Mouse (Mus musculus) liver, embryonic 13.5 days (tissue): ENCODE measurements around the gene Gtpbp1. TPM values are rescaled to one million over a fixed set of nuclear protein-coding genes. Genes with fewer than 3 reads are reported as not detected.

Source experiments
- ATAC-seq: fragments of 200-750 bp; cut with Nextera tagmentation; 2 replicates; pipeline ENCODE4 v1.8.0; 2017; ENCODE audit warnings: low read depth, mild to moderate bottlenecking, moderate number of reproducible peaks, moderate library complexity
- DNase-seq: peaks from one replicate; pipeline ENCODE4 v3.0.0; 2022
- H3K27ac ChIP-seq: fragments of 300-500 bp; sonication (generic); 2 replicates; pipeline ENCODE4 v1.5.1; 2015; ENCODE audit warnings: moderate library complexity, mild to moderate bottlenecking, inconsistent platforms
- H3K27me3 ChIP-seq: fragments of 300-500 bp; sonication (generic); 2 replicates; pipeline ENCODE4 v1.6.1; 2015; ENCODE audit warnings: mild to moderate bottlenecking, inconsistent platforms
- H3K36me3 ChIP-seq: fragments of 300-500 bp; sonication (generic); 2 replicates; pipeline ENCODE4 v1.6.1; 2015; ENCODE audit warnings: mild to moderate bottlenecking, inconsistent platforms
- H3K4me1 ChIP-seq: fragments of 300-500 bp; sonication (generic); replicated peaks from 2 replicates; pipeline ENCODE4 v1.6.1; 2015; ENCODE audit warnings: inconsistent platforms
- H3K4me2 ChIP-seq: fragments of 300-500 bp; sonication (generic); 2 replicates; pipeline ENCODE4 v1.6.1; 2015; ENCODE audit warnings: inconsistent platforms, mild to moderate bottlenecking, moderate library complexity
- H3K4me3 ChIP-seq: fragments of 300-500 bp; sonication (generic); replicated peaks from 2 replicates; pipeline ENCODE4 v1.5.1; 2015; ENCODE audit warnings: mild to moderate bottlenecking, inconsistent platforms
- H3K9ac ChIP-seq: fragments of 300-500 bp; sonication (generic); 2 replicates; pipeline ENCODE4 v1.6.1; 2015; ENCODE audit warnings: mild to moderate bottlenecking, inconsistent platforms
- H3K9me3 ChIP-seq: fragments of 300-500 bp; sonication (generic); replicated peaks from 2 replicates; pipeline ENCODE4 v1.6.1; 2016; ENCODE audit warnings: inconsistent platforms
- WGBS: fragments of 180-500 bp; shearing (Covaris S2); methylation state at CpG from one replicate; pipeline ENCODE4 v1.1.7; 2015; ENCODE audit not compliant: insufficient replicate concordance; 5-methylcytosine and 5-hydroxymethylcytosine counted together
- polyA plus RNA-seq: library from polyadenylated mRNA; unstranded; fragments of >200 nt; fragmentation: Nextera tagmentation; extraction: Ambion mirVana; gene quantifications from 2 replicates; pipeline ENCODE4 v1.2.1, GENCODE M21; 2015

Gtpbp1 gene
- polyA plus RNA-seq, 1 experiment from 2014 or later: 32.6 TPM

GRCm38 (mm10) chr15:79686046-79686869 lies 4.4 kb upstream of the Gtpbp1 start:
- Histone ChIP-seq H3K27ac (peak overlapping the region; percentile 97), H3K4me2 (peak overlapping the region; percentile 87), H3K36me3 (0 out of 2 replicates have a peak, but pooled peaks cover 4% of the 10 kb centered on the region), H3K27me3 (no peaks in the 10 kb centered on the region), H3K9me3 (no peaks in the 10 kb centered on the region), H3K9ac (peak overlapping the region; percentile 99), H3K4me1 (peaks cover 74% of the 10 kb centered on the region), H3K4me3 (peak overlapping the region; percentile 91)
- WGBS: 3% methylated on average over 15 of the region's 15 CpGs
- ATAC-seq (peak; percentile 12), DNase-seq (peak; percentile 57)

- no peaks in the 10 kb centered on the region for H3K36me3 ChIP-seq
- peak overlapping the region; percentile 97 for H3K27ac ChIP-seq
- H3K27me3 ChIP-seq: no peaks in the 10 kb centered on the region
- peak overlapping the region; percentile 99 for H3K9ac ChIP-seq
- peak overlapping the region; percentile 91 for H3K4me3 ChIP-seq
- H3K4me2 ChIP-seq: peak overlapping the region; percentile 87
- H3K4me1 ChIP-seq: peaks cover 74% of the 10 kb centered on the region
- under 1% methylated on average over 27 of the region's 33 CpGs for WGBS
- no peaks in the 10 kb centered on the region for H3K9me3 ChIP-seq
- DNase-seq (no peak), ATAC-seq (no peak)
Observed at GRCm38 (mm10) chr15:79687175-79687574, 3.5 kb upstream of the Gtpbp1 start.

GRCm38 (mm10) chr15:79687646-79688267 lies 2.9 kb upstream of the Gtpbp1 start, which contains the start of gene Josd1:
Gene Josd1, minus strand, starts transcription at chr15:79687919.
- H3K4me3 ChIP-seq: peak within 1 kb of the TSS; percentile 91
- H3K36me3 ChIP-seq: no peaks in the 10 kb centered on the region; the same call in 1 of the 2 replicates
- H3K27me3 ChIP-seq: no peaks in the 10 kb centered on the region
- peak within 1 kb of the TSS; percentile 87 for H3K4me2 ChIP-seq
- no peaks in the 10 kb centered on the region for H3K9me3 ChIP-seq
- peak within 1 kb of the TSS; percentile 99 for H3K9ac ChIP-seq
- WGBS: under 1% methylated on average over 72 of the region's 72 CpGs
- peak within 1 kb of the TSS; percentile 97 for H3K27ac ChIP-seq
- H3K4me1 ChIP-seq: peaks cover 74% of the 10 kb centered on the region
- DNase-seq (peak; percentile 96), ATAC-seq (peak; percentile 70)

GRCm38 (mm10) chr15:79688268-79688956 lies 2.2 kb upstream of the Gtpbp1 start:
- no peak for ATAC-seq
- WGBS: 5% methylated on average over 8 of the region's 8 CpGs
- peaks cover 74% of the 10 kb centered on the region for H3K4me1 ChIP-seq
- H3K9me3 ChIP-seq: no peaks in the 10 kb centered on the region
- DNase-seq: no peak
- H3K9ac ChIP-seq: peak overlapping the region; percentile 99
- peak overlapping the region; percentile 97 for H3K27ac ChIP-seq
- peak overlapping the region; percentile 91 for H3K4me3 ChIP-seq
- peak overlapping the region; percentile 87 for H3K4me2 ChIP-seq
- H3K36me3 ChIP-seq: no peaks in the 10 kb centered on the region; the same call in 1 of the 2 replicates
- H3K27me3 ChIP-seq: no peaks in the 10 kb centered on the region

GRCm38 (mm10) chr15:79689662-79690425 lies 801 bp upstream of the Gtpbp1 start:
- WGBS: 14% methylated on average over 24 of the region's 24 CpGs
- H3K9ac ChIP-seq: peak overlapping the region; percentile 75
- H3K4me1 ChIP-seq: peaks cover 74% of the 10 kb centered on the region

GRCm38 (mm10) chr15:79691023-79691508 lies 421 bp downstream of the Gtpbp1 start:
- DNase-seq (peak; percentile 38), ATAC-seq (no peak)
- Histone ChIP-seq H3K27me3 (no peaks in the 10 kb centered on the region), H3K4me3 (peak overlapping the region; percentile 95), H3K9me3 (no peaks in the 10 kb centered on the region), H3K36me3 (peaks cover 7% of the 10 kb centered on the region), H3K4me2 (peak overlapping the region; percentile 97), H3K27ac (peak overlapping the region; percentile 95), H3K9ac (peak overlapping the region; percentile 99), H3K4me1 (peaks cover 74% of the 10 kb centered on the region)
- under 1% methylated on average over 53 of the region's 53 CpGs for WGBS

More at GRCm38 (mm10) chr15:79689662-79690425, 801 bp upstream of the Gtpbp1 start:
- H3K27ac ChIP-seq: peak overlapping the region; percentile 95
- no peaks in the 10 kb centered on the region for H3K9me3 ChIP-seq
- peak overlapping the region; percentile 82 for H3K4me2 ChIP-seq
- ATAC-seq: no peak
- H3K27me3 ChIP-seq: no peaks in the 10 kb centered on the region
- H3K36me3 ChIP-seq: no peaks in the 10 kb centered on the region; the same call in 1 of the 2 replicates
- no peak for DNase-seq
- H3K4me3 ChIP-seq: peak overlapping the region; percentile 57

GRCm38 (mm10) chr15:79692334-79692733 lies 1.7 kb downstream of the Gtpbp1 start:
- DNase-seq (no peak), ATAC-seq (no peak)
- peak overlapping the region; percentile 99 for H3K9ac ChIP-seq
- peak overlapping the region; percentile 97 for H3K4me2 ChIP-seq
- H3K4me1 ChIP-seq: peaks cover 79% of the 10 kb centered on the region
- H3K4me3 ChIP-seq: peak overlapping the region; percentile 95
- no peaks in the 10 kb centered on the region for H3K9me3 ChIP-seq
- H3K36me3 ChIP-seq: peaks cover 20% of the 10 kb centered on the region
- H3K27me3 ChIP-seq: no peaks in the 10 kb centered on the region
- H3K27ac ChIP-seq: peak overlapping the region; percentile 95
- whole genome bisulfite sequencing: 57% methylated on average over 5 of the region's 5 CpGs

- H3K4me2 ChIP-seq: peak overlapping the region; percentile 97
- peak overlapping the region; percentile 95 for H3K4me3 ChIP-seq
- DNase-seq (peak; percentile 45), ATAC-seq (no peak)
- 16% methylated on average over 11 of the region's 11 CpGs for WGBS
- H3K9ac ChIP-seq: peak overlapping the region; percentile 99
- peaks cover 84% of the 10 kb centered on the region for H3K4me1 ChIP-seq
- H3K36me3 ChIP-seq: peaks cover 30% of the 10 kb centered on the region
- peak overlapping the region; percentile 95 for H3K27ac ChIP-seq
- H3K9me3 ChIP-seq: no peaks in the 10 kb centered on the region
- H3K27me3 ChIP-seq: no peaks in the 10 kb centered on the region
Observed at GRCm38 (mm10) chr15:79693740-79694139, 3.1 kb downstream of the Gtpbp1 start.

- Histone ChIP-seq H3K36me3 (peaks cover 36% of the 10 kb centered on the region), H3K9ac (peak overlapping the region; percentile 99), H3K4me3 (peak overlapping the region; percentile 95), H3K9me3 (no peaks in the 10 kb centered on the region), H3K4me1 (peaks cover 78% of the 10 kb centered on the region), H3K4me2 (peak overlapping the region; percentile 97), H3K27me3 (no peaks in the 10 kb centered on the region), H3K27ac (peak overlapping the region; percentile 95)
- ATAC-seq (peak; percentile 36), DNase-seq (peak; percentile 76)
- WGBS: 8% methylated on average over 4 of the region's 4 CpGs
Observed at GRCm38 (mm10) chr15:79694512-79694911, 3.9 kb downstream of the Gtpbp1 start.

- peak overlapping the region; percentile 95 for H3K4me3 ChIP-seq
- DNase-seq (peak; percentile 73), ATAC-seq (peak; percentile 52)
- peak overlapping the region; percentile 97 for H3K4me2 ChIP-seq
- H3K9me3 ChIP-seq: no peaks in the 10 kb centered on the region
- peak overlapping the region; percentile 99 for H3K9ac ChIP-seq
- H3K36me3 ChIP-seq: peaks cover 39% of the 10 kb centered on the region
- WGBS: 11% methylated on average over 3 of the region's 3 CpGs
- peaks cover 72% of the 10 kb centered on the region for H3K4me1 ChIP-seq
- peak overlapping the region; percentile 95 for H3K27ac ChIP-seq
- H3K27me3 ChIP-seq: no peaks in the 10 kb centered on the region
Observed at GRCm38 (mm10) chr15:79695516-79695915, 4.9 kb downstream of the Gtpbp1 start.
